Mouse (Mus musculus) CD4-positive helper T cell, adult 2 months (primary cell): Measurements from ENCODE around the gene Fam234b.

Experiments used
- DNase-seq: peaks from one replicate; pipeline ENCODE4 v3.0.0-alpha.2; 2012; ENCODE audit warnings: low read depth, missing footprints, low spot score

Gene Fam234b

DNA sequence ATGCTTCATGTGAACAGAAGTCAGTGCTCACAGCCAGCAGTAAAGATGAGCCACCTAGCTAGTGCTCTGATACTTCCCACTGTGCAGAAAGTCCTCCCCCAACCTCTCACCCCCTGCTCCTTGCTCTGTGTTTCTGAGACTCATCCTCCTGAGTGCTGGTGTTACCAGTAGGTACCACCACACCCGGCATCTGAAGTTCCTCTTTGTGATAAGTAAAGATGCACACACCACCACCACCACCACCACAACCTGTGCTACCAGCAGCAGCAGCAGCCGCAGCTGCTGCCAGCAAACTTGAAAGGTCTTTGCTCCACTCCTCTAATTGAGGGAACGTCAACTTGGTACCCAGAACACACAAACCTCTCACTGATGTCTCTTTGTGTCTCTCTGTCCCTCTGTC, 69.4 kb downstream of the Fam234b start:
- no peak for DNase-seq

DNA sequence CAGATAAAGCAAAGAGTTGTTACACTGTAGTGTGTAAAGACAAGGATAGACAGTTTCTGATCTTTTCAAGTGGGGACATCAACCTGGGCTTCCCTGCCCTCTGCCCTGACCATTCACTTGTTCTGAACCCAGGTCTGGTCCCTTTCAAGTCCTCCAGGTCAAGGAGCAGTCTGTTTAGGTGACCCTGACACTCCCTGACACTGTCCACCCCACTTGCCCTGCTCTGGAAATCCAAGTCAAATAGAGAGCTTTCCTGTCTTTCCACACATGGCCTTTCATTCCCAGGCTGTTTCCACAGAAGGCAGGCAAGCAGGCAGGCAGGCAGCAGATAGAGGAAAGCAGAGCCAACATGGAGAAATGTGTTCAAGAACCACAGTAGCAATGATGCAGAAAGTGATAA, 70.6 kb downstream of the Fam234b start:
- DNase-seq = no peak

DNA sequence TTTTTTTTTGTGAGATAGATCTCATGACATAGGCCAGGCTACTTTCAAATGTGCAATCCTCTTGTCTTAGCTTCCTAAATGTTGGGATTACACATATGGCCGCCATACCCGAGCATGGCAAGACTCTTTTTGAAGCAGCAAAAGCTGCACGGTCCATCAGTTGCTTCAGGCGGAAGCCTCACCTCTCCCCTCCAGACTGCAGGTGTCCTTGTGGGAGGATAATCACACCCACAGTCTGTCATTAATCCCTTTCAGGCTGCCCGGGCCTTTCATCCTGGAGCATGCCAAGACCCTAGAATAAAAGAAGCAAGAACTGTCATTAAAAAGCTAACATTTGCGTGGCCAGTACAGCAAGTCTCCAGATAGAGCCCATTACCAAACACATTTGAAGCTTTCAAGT, 71.8 kb downstream of the Fam234b start:
- no peak for DNase-seq

DNA sequence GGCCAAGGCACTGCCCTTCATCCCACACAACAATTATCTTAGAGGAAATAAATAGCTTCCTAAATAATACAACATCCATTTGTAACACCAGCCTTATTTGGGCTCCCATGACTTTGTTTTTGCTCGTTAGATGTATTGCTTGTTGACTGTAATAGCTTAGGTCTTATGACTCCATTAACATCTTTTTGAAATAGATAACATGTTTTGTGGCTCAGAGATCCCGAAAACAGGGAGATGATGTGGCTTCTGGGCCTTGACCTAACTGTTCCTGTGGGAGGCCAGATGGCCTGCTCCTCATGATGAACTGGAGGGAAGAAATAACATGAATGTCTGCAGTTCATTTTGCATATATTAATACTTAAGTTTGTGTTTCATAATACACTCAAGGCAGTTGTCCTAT, 74.0 kb downstream of the Fam234b start:
- no peak for DNase-seq

DNA sequence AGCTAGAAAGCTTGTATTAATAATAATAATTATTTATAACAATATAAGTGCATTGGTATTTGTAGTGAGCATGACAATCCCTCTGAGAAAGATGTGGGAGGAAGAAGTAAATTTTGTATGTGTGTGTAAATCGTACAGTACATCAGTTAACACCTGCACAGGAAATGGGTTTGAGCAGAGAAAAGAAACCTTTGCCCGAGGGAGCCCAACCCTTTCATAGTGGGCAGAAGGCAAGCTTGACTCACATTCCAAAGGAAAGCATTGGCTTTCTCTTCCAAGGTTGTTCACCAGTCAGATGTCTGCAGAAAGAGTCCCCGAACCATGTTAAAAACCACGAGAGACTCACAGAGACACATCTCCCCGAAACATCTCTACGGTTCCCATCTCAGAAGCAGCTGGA, 75.3 kb downstream of the Fam234b start:
- DNase-seq = no peak

DNA sequence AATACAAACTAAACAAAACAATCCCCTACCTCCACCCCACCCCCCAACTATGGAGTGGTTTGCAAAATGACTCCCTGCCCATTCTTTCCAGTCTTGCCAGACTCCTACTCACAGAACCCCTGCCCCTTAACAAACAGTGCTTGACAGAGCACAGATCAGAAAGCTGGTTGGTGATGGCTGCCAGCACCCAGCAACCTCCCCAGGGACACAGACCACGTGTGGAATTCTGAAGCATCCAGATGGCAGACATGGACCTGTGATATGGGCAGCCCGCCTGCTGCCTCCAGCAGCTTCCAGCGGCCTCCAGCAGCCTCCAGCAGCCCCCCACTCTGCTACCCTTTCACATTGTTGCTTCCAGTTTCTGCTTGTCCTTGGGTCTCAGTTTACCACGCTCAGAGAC, 77.5 kb downstream of the Fam234b start:
- DNase-seq = no peak

DNA sequence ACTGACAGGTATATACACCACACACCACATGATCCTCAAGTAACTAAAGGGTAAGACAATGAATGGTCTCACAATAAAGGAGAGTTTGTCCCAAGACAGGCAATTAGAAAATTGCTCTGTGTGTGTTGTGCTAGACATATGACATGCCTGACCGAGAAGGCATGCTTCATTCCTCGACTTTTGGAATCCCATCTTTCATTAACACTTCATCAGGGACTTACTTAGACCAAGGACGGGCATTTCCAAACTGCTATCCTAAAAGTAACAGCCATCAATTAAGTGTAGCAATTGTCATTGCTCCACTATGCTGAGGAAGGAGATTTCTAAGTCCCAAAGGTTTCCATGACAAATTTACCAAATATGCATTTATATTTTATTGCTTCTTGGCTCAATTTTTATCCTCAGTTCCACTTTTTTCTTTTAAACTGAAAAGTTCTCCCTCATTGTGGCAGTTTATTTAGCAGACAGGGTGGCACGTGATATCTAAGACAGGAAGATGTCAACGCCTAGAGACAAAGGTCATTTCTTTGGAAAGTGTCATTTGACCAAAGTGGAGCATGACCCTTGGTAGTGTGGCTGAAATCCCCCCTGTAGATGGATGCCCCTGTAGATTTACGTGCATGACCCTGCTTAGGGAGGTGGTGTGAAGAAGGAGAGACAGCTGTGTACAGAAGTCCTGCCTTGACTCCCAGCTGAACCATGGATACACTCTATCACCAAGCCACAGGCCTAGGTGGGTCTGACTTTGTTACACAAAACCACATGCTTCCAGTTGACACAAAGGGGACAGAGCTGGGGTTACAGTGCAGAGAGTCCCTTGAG, 78.9 kb downstream of the Fam234b start:
- no peak for DNase-seq

DNA sequence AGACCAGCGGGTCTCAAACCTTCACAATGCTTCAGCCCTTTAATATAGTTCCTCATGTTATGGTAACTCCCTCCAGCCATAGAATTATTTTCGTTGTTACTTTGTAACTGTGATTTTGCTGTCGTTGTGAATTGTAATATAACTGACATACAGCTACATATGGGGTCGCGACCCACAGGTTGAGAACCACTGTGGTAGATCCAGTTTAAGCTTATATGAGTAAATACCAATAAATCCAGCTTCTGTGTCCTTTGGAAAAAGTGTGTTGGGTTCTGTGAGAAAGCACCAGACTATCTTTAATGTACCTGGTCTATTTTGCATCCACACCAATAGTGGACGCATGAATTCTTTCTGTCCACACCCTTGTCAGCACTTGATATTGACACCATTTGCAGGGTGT, 80.5 kb downstream of the Fam234b start:
- DNase-seq = no peak

DNA sequence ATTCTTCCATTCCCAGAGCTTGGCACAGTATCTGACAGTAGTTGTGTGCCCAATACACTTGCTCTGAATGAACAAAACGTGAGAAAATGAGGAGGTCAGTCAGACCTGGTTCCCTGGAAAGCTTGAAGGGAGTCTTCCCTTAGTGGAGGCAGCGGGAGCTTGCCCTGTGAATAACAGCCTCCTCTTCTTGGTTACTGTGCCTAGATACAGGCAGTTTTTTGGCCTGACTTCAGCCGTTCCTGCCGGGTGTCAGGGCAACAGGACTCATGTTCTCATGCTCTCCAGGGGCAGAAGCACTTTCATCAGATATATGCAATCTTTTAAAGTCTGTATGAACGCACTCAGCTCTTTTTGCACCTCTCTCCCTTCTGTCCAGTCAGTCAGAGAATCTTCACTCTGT, 81.5 kb downstream of the Fam234b start:
- no peak for DNase-seq

DNA sequence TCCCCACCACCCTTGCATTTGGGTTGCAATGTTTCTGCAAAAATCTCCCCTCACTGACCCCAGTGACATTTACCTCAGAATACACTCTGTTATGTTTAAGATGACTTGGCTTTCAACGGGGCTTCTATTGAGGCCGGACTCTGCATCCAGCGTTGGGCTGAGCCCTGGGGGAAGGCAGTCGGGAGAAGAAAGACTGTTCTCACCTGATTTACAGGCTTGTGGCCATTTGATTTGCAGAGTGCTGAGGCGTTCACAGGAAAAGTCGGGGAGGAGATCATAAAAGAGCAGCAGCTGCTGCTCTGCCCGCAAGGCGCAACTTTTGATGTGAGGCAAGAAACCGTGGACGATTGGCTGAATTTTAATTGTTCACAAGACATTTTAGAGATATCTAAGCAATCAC, 82.1 kb downstream of the Fam234b start:
- DNase-seq = no peak

DNA sequence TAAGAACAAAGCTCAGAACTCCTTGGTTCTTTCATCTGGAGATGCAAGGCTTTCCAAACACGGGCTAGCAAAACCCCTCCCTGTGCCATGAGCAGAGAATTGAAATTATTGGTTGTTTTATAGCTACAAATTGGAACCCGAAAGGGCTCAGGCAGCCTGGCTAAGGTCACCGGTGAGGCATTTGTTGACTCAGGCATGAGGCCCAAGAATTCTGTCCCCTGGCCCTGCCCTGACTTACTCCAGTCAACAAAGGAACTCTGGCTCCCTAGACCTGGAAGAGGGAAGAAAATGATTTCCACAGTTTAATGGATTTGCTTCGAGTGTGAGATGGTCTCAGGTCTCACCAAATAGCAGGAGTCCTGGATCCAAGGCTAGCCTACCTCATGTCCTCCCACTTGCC, 94.6 kb downstream of the Fam234b start:
- DNase-seq = no peak

DNA sequence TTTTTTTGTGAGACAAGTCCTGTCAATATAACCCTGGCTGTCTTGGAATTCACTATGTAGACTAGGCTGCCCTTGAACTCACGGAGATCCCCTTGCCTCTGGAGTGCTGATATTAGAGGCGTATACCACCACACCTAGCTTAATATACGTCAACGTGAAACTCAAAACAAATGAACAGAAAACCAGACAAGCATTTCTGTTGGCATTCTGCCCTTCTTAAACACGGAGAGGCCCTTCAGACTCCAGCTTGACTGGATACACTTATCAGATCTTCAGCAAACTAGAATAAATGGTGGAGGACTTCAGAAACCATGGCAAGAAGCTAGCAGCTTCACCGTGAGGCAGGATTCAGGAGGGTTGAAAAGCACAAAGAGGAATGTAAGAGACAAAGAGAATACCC, 96.4 kb downstream of the Fam234b start:
- DNase-seq = no peak
